Mouse (Mus musculus): Measurements from ENCODE around the gene Mpc1. TPM values are rescaled to one million over a fixed set of nuclear protein-coding genes. Genes with fewer than 3 reads are reported as not detected.
"Not testable (repeated sequence)": the region's sequence is repeated elsewhere in the genome, so short reads cannot be mapped to it uniquely, and the experiment has no call there.

The Mpc1 gene
- polyA plus RNA-seq, 1 experiment from 2014 or later = 134 TPM

DNA sequence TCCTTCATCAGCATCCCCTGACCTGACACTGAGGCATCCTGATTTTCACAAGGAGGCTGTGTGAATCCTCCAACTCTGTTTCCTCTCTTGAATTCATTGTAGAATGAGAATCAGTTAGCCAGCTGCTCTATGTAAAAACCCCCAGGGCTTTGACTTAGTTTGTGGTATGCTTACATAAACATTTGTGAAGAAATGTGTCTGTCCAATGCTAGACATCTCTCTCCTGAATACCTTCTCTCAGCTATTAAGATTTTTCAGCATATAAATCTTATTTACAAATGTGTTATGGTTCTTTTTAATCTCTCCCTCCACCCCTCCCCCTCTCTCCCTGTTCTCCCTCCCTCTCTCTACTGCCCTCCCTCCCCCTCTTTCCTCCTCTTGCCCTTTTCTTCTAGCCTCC is 28.4 kb upstream of the Mpc1 start:
- H3K4me1 ChIP-seq = no peaks in the 10 kb centered on the region
- no peak overlapping the region for H3K9ac ChIP-seq
- no peaks in the 10 kb centered on the region for H3K36me3 ChIP-seq
- H3K9me3 ChIP-seq (replicated peaks) = no peaks in the 10 kb centered on the region
- H3K27ac ChIP-seq = no peak overlapping the region
- no peaks in the 10 kb centered on the region for H3K27me3 ChIP-seq
- H3K4me2 ChIP-seq (replicated peaks) = no peak overlapping the region
- no peak overlapping the region for H3K4me3 ChIP-seq
- ATAC-seq (ENCODE audit: low FRiP score) = no peak

DNA sequence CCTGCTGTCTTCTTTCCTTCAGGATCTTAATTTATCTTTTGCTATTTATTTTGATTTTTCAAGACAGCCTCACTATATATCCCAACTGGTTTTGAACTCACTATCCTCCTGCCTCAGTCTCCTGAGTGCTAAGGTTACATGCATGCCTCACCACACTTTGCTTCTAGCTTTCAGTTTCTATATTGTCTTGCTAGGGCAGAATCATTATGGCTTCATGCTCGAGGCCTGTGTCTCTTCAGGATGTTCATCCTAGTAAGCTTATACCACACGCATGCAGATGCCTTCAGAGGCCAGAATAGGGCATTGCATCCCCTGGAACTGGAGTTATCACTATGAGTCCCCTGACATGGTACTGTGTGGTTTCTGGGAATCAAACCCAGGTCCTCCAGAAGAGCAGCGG is 27.8 kb upstream of the Mpc1 start:
- Histone ChIP-seq H3K9ac (no peak overlapping the region), H3K9me3 (replicated peaks) (no peaks in the 10 kb centered on the region), H3K4me2 (replicated peaks) (no peak overlapping the region), H3K4me3 (no peak overlapping the region), H3K36me3 (no peaks in the 10 kb centered on the region), H3K4me1 (no peaks in the 10 kb centered on the region), H3K27ac (no peak overlapping the region), H3K27me3 (no peaks in the 10 kb centered on the region)
- WGBS = 76% methylated on average over 3 of the region's 3 CpGs
- no peak for ATAC-seq (ENCODE audit: low FRiP score)

DNA sequence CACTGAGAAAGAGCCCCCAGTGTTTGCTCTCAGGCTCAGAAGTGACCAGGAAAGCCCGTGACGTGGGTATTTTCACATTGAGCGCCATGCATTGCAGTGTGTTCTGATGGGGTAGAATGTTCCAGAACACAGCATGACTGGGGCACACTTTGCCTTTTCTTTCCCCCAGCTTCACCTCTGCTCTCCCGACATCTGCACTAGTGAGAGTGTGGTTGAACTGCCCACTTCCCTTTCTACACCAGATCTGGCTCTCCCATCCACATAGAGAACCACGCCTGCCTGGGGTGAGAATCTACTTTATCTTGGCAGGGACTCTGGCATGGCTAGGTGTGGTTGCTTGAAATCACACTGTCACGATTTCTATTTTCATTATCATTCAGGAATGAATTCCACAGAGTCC is 27.1 kb upstream of the Mpc1 start:
- Histone ChIP-seq H3K27ac (no peak overlapping the region), H3K27me3 (no peaks in the 10 kb centered on the region; the same call in 1 of the 2 replicates), H3K4me3 (no peak overlapping the region), H3K4me1 (no peaks in the 10 kb centered on the region), H3K4me2 (replicated peaks) (no peak overlapping the region), H3K9me3 (replicated peaks) (no peaks in the 10 kb centered on the region), H3K9ac (no peak overlapping the region), H3K36me3 (no peaks in the 10 kb centered on the region)
- WGBS = 81% methylated on average over 6 of the region's 6 CpGs
- no peak for ATAC-seq (ENCODE audit: low FRiP score)

DNA sequence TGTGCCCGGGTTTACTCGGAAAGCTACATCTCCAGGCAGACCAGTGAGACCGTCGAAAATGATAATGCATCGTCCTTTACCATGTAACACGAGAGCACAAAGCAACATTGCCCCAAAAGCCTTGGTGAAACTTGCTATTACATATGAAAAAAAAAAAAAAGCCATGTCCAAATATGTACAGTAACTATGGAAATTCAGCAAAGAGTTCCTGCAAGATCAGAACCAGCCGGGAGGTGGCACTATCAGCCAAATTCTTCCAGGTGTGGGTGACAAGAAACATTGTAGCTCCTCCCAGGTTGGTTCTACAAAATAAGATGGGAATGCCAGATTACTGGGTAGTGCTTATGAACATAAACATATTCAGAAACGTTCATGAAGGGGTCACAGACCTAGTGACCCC is 25.7 kb upstream of the Mpc1 start:
- H3K4me2 ChIP-seq (replicated peaks) = no peak overlapping the region
- H3K27ac ChIP-seq = no peak overlapping the region
- no peaks in the 10 kb centered on the region; the same call in 1 of the 2 replicates for H3K27me3 ChIP-seq
- 72% methylated on average over 8 of the region's 8 CpGs for WGBS
- no peaks in the 10 kb centered on the region for H3K4me1 ChIP-seq
- H3K9ac ChIP-seq = no peak overlapping the region
- ATAC-seq (ENCODE audit: low FRiP score) = no peak
- no peaks in the 10 kb centered on the region for H3K9me3 ChIP-seq (replicated peaks)
- H3K4me3 ChIP-seq = no peak overlapping the region
- no peaks in the 10 kb centered on the region for H3K36me3 ChIP-seq

DNA sequence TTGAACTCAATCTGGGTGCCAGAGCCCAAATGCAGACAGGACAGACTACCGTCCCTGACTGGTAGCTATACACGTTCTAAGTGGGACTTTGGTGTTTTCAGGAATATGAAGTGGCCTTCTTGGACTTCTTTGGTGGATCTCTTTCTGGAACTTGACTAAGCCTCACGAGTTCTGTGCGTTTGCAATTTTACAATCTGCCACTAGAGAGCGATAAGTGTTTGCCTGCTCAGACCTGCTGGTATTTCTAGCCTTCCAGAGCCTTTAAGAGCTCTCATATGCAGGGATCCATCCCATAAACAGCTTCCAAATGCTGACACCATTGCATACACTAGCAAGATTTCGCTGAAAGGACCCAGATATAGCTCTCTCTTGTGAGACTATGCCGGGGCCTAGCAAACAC is 18.1 kb upstream of the Mpc1 start:
- 13% methylated on average over 7 of the region's 7 CpGs for WGBS
- not testable (repeated sequence) for ATAC-seq (ENCODE audit: low FRiP score); H3K4me2 ChIP-seq (replicated peaks); H3K4me3 ChIP-seq; H3K9me3 ChIP-seq (replicated peaks); H3K36me3 ChIP-seq; H3K27ac ChIP-seq; H3K27me3 ChIP-seq; H3K9ac ChIP-seq; H3K4me1 ChIP-seq

DNA sequence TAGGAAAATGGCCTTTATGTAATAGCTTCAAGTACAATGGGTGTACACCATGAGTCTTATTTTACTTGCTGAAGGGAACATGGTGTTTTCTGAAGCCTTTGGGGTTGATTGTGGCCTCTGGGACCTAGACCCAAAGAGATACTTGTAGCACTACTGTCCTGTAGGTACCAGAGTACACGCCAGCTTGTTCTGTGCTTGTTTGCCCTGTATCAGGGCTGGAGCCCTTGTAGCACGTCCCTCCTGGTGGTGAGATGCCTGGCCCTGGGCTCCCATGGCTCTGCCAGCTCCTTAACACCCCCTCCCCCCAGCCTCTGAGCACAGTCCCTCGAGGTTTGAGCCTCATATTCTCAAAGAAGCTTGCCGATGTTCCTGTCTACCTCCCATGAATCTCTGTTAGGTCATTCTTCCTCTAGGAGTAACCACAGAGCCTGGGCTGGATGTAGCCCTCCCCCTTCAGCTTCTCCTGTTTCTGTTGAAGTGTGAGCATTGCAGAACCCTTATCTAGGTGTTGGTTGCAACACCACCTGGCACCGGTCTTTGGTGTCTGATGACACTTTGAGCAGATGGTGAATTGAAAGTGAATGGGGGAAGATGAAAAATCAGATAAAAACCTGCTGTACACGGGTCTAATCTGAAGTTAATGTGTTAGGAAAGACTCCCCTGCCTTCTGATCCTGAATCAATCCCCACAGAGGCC is 10.5 kb upstream of the Mpc1 start:
- Histone ChIP-seq H3K27me3 (peaks cover 16% of the 10 kb centered on the region), H3K9ac (no peak overlapping the region), H3K27ac (no peak overlapping the region), H3K4me1 (no peaks in the 10 kb centered on the region), H3K36me3 (no peaks in the 10 kb centered on the region), H3K4me3 (no peak overlapping the region), H3K9me3 (replicated peaks) (no peaks in the 10 kb centered on the region), H3K4me2 (replicated peaks) (no peak overlapping the region)
- ATAC-seq (ENCODE audit: low FRiP score) = no peak
- 58% methylated on average over 6 of the region's 6 CpGs for WGBS

DNA sequence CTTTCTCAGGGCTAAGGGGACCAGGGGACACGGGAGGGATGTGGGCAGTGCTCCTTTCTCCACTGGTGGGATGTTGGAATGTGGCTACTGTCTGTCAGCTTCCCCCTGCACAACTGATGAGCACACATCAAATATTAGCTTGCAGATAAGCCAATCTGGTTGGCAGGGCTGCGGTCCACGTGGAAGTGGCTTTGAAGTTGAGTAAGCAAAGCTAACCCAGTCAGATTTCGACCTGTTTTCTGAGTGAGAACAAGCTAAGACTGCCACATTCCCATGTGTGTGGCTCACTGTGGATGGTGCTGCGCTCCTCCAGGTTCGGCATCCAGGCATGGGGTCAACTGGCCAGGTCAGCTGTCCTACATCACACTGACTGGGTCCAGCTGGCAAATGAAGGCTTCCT is 9.8 kb upstream of the Mpc1 start:
- Histone ChIP-seq H3K27ac (no peak overlapping the region), H3K4me1 (no peaks in the 10 kb centered on the region), H3K9me3 (replicated peaks) (no peaks in the 10 kb centered on the region), H3K9ac (no peak overlapping the region), H3K27me3 (peaks cover 16% of the 10 kb centered on the region), H3K36me3 (no peaks in the 10 kb centered on the region), H3K4me3 (no peak overlapping the region), H3K4me2 (replicated peaks) (no peak overlapping the region)
- 79% methylated on average over 6 of the region's 6 CpGs for WGBS
- ATAC-seq (ENCODE audit: low FRiP score) = no peak

DNA sequence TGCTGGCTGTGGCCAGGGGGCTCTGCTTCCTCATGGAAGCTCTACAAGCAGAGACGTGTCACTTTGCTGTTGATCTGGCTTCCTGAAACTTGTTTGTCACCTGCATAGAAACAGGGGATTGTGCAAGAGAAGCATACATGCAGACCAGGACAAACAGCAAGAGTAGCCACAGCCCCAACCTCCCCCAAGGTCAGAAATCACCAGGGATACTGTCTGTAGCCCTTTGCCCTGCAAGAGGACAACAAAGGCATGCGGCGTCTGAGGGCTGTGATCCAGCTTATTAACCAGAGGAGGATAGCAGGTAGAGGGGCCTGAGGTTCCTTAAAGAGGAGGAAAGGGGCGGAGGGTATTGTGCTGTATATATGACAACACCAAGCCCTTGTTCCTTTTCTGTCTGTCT is 6.6 kb upstream of the Mpc1 start:
- Histone ChIP-seq H3K4me1 (no peaks in the 10 kb centered on the region), H3K27ac (no peak overlapping the region), H3K27me3 (peaks cover 19% of the 10 kb centered on the region), H3K9me3 (replicated peaks) (no peaks in the 10 kb centered on the region), H3K4me3 (no peak overlapping the region), H3K4me2 (replicated peaks) (no peak overlapping the region), H3K9ac (no peak overlapping the region), H3K36me3 (no peaks in the 10 kb centered on the region)
- ATAC-seq (ENCODE audit: low FRiP score) = no peak
- WGBS = 72% methylated on average over 4 of the region's 4 CpGs

DNA sequence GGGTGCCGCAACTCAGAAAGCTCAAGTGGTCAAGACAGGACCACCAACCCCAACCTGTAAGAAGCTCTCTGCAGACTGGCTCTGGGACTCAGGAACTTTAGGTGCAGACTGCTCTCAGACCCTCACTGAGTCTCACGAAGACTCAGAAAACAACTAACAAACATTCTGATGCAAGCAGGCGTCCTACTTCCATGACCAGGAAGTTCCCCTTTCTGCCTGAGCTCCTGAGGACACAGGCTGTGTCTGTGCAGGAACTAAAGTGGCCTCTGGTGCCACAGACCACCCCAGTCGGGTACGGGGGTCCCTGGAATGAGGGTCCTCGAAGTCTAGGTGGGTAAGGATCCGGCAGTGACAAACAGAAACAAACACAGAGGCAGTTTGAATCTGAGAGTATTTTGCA is 6.0 kb upstream of the Mpc1 start:
- no peak for ATAC-seq (ENCODE audit: low FRiP score)
- 78% methylated on average over 7 of the region's 7 CpGs for WGBS
- H3K4me3 ChIP-seq = no peak overlapping the region
- H3K9me3 ChIP-seq (replicated peaks) = no peaks in the 10 kb centered on the region
- H3K27ac ChIP-seq = no peak overlapping the region
- no peak overlapping the region for H3K4me2 ChIP-seq (replicated peaks)
- H3K4me1 ChIP-seq = no peaks in the 10 kb centered on the region
- H3K36me3 ChIP-seq = no peaks in the 10 kb centered on the region
- H3K27me3 ChIP-seq = peaks cover 20% of the 10 kb centered on the region
- no peak overlapping the region for H3K9ac ChIP-seq

DNA sequence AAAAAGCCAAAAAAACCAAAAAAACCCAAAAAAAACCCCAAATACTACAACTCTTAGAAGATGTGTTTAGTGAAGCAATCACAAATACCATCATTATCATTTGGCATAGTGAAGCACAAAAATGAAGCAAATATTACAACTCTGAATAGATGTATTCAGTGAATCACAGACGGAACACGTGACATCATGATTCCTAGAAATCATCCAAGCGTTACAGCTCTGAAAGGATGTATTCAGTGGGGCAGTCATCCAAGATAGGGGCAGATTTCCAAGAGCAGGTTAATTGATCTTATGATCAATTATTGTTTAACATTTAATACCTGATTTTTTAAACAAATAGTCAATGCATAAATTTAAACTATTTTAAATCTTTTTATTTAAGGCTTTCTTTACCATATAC is 5.4 kb upstream of the Mpc1 start:
- 85% methylated on average over 3 of the region's 3 CpGs for WGBS

DNA sequence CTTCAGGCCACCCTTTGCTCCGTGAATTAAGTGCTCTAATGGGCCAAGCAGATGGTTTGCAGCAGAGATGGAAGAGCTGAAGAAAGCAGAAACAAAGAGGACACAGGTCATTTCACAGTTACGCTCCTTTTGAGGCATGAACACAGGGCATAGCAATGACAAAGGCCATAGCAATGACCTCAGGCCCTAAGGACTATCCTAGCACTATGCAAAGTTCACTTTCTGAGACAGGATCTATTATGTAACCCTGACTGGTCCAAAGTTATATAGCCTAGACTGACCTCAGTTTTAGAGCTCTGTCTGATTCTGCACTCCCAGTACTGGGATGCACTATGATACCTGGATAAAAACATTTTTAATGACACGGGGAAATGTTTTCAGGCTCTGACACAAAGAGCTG is 4.3 kb upstream of the Mpc1 start:
- Histone ChIP-seq H3K4me1 (peaks cover 5% of the 10 kb centered on the region; the same call in 1 of the 2 replicates), H3K36me3 (no peaks in the 10 kb centered on the region), H3K27ac (no peak overlapping the region), H3K27me3 (peaks cover 14% of the 10 kb centered on the region), H3K9me3 (replicated peaks) (no peaks in the 10 kb centered on the region), H3K9ac (no peak overlapping the region), H3K4me2 (replicated peaks) (no peak overlapping the region), H3K4me3 (no peak overlapping the region)
- ATAC-seq (ENCODE audit: low FRiP score) = no peak
- 62% methylated on average over 3 of the region's 3 CpGs for WGBS

More for the DNA sequence above, 5.4 kb upstream of the Mpc1 start:
- Histone ChIP-seq H3K4me2 (replicated peaks) (no peak overlapping the region), H3K27ac (no peak overlapping the region), H3K4me1 (no peaks in the 10 kb centered on the region), H3K4me3 (no peak overlapping the region), H3K27me3 (peaks cover 20% of the 10 kb centered on the region), H3K36me3 (no peaks in the 10 kb centered on the region), H3K9ac (no peak overlapping the region), H3K9me3 (replicated peaks) (no peaks in the 10 kb centered on the region)
- ATAC-seq (ENCODE audit: low FRiP score) = no peak

DNA sequence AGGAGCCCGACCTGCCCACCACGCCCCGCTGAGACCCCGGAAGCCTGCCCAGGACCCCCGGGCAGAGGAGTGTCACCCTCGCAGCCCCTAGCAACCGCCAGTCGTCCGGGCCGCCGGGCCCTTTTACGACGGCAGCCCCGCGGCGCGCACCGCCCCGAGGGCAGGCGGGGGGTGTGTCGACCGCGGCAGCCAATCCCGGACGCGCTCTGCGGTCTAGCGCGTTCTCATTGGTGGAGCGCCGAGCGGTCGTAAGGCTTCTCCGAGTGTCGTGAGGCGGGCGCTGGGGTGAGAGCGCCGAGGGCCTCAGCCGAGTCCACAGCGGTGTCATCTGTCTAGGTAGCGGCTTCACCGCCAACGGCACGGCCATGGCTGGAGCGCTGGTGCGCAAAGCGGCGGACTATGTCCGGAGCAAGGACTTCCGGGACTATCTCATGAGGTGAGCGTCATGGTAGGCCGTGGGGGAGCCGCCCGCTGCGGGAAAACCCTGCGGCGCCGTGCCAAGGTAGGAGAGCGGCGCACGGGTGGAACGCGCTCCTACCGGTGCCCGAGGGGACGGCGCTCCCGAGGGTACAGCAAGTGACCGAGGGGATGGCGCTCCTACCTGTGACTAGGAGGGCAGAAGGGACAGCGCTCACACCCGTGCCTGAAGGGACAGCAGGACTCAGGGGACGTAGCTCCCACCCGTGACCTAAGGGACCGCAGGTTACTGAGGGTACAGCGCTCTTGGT is 986 bp downstream of the Mpc1 start:
- peak overlapping the region; percentile 91 for H3K27ac ChIP-seq
- peaks cover 8% of the 10 kb centered on the region for H3K27me3 ChIP-seq
- no peaks in the 10 kb centered on the region for H3K9me3 ChIP-seq (replicated peaks)
- under 1% methylated on average over 77 of the region's 77 CpGs for WGBS
- H3K36me3 ChIP-seq = no peaks in the 10 kb centered on the region
- H3K4me2 ChIP-seq (replicated peaks) = peak overlapping the region; percentile 100
- H3K9ac ChIP-seq = peak overlapping the region; percentile 85
- H3K4me1 ChIP-seq = peaks cover 16% of the 10 kb centered on the region
- peak overlapping the region; percentile 87 for H3K4me3 ChIP-seq
- ATAC-seq (ENCODE audit: low FRiP score) = peak; percentile 97

DNA sequence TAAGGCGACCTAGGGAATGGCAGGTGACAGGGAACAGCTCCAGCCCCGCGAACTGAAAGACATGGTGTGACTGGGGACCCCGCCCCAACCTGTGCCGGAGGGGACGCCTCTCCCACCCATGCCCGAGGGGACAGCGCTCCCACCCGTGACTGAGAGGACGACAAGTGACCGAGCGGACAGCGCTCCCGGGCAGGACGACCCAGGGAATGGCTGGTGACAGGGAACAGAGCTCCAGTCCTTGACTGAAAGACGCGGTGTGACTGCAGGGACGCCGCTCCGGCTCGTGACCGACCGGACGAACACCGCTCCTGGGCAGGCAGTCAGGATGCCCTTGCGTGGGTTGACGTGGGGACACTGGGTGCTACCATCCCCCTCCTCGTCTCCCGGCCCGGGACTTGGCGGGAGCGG is 1.6 kb downstream of the Mpc1 start:
- Histone ChIP-seq H3K4me3 (peak overlapping the region; percentile 87), H3K4me2 (replicated peaks) (peak overlapping the region; percentile 100), H3K27me3 (peaks cover 8% of the 10 kb centered on the region), H3K4me1 (peaks cover 16% of the 10 kb centered on the region), H3K36me3 (no peaks in the 10 kb centered on the region), H3K9ac (peak overlapping the region; percentile 85), H3K27ac (peak overlapping the region; percentile 91), H3K9me3 (replicated peaks) (no peaks in the 10 kb centered on the region)
- under 1% methylated on average over 32 of the region's 32 CpGs for WGBS
- peak; percentile 49; the same call in 1 of the 2 replicates for ATAC-seq (ENCODE audit: low FRiP score)

Measured in hindbrain, embryonic 12.5 days (tissue).